Mouse (Mus musculus) intestine, embryonic 15.5 days (tissue): ENCODE measurements at regions not wholly inside any gene's neighbourhood (a gene's known extent, or its start where the extent isn't known, plus 50 kb on each side); places are given as distances from the start of the nearest gene placed in this dataset.
A peak's percentile ranks its signal among the peaks of the same experiment; 100 is the strongest.

Source experiments
- ATAC-seq: fragments of 200-750 bp; cut with Nextera tagmentation; 2 replicates; pipeline ENCODE4 v1.8.0; 2017; ENCODE audit warnings: moderate TSS enrichment, moderate library complexity
- H3K27ac ChIP-seq: fragments of 300-500 bp; sonication (generic); 2 replicates; pipeline ENCODE4 v1.5.1; 2015; ENCODE audit warnings: mild to moderate bottlenecking, inconsistent platforms
- H3K27me3 ChIP-seq: fragments of 300-500 bp; sonication (generic); replicated peaks from 2 replicates; pipeline ENCODE4 v1.6.1; 2015; ENCODE audit warnings: inconsistent platforms
- H3K36me3 ChIP-seq: fragments of 300-500 bp; sonication (generic); 2 replicates; pipeline ENCODE4 v1.6.1; 2015; ENCODE audit warnings: inconsistent platforms
- H3K4me1 ChIP-seq: fragments of 300-500 bp; sonication (generic); replicated peaks from 2 replicates; pipeline ENCODE4 v1.6.1; 2015; ENCODE audit warnings: inconsistent platforms
- H3K4me2 ChIP-seq: fragments of 300-500 bp; sonication (generic); replicated peaks from 2 replicates; pipeline ENCODE4 v1.6.1; 2015; ENCODE audit warnings: mild to moderate bottlenecking, inconsistent platforms
- H3K4me3 ChIP-seq: fragments of 300-500 bp; sonication (generic); replicated peaks from 2 replicates; pipeline ENCODE4 v1.5.1; 2015; ENCODE audit warnings: inconsistent platforms
- H3K9ac ChIP-seq: fragments of 300-500 bp; sonication (generic); 2 replicates; pipeline ENCODE4 v1.6.1; 2015; ENCODE audit warnings: inconsistent platforms
- H3K9me3 ChIP-seq: fragments of 300-500 bp; sonication (generic); 2 replicates; pipeline ENCODE4 v1.6.1; 2016; ENCODE audit warnings: inconsistent platforms
- WGBS: fragments of 180-500 bp; shearing (Covaris S2); methylation state at CpG from one replicate; pipeline ENCODE4 v1.1.7; 2015; 5-methylcytosine and 5-hydroxymethylcytosine counted together

DNA sequence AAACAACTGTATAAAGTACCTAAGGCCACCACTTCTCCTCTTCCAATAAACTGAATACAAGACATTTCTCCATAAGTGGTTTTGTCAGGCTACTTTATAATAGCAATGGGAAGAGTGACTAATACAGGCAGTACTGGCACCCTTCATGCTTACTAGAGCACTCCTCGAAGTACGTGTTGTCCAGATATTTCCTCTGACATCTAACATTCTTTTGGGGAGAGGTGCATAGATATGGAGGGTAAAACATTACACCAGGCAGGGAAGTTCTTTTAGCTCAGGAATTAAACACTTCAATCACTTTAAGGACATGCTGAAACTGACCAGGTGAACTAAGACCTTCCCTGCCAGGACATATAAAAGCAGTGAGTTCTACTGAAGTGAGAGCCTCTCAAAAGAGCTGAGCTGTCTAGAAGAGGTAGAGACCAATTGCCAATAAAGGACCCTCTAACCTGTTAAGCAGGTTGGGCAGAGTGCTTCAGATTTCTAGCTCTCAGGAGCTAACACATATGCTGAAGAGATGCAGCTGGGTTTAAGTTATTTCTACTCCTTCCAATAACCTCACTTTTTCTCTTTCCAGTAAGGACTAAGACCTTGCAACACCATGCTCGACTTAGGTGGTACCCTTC is 318.7 kb upstream of the Robo2 start:
- H3K36me3 ChIP-seq, result no peaks in the 10 kb centered on the region
- H3K4me3 ChIP-seq, result no peak overlapping the region
- H3K4me2 ChIP-seq, result no peak overlapping the region
- no peak overlapping the region for H3K9ac ChIP-seq
- no peaks in the 10 kb centered on the region for H3K4me1 ChIP-seq
- WGBS, result 48% methylated on average over 3 of the region's 3 CpGs
- H3K9me3 ChIP-seq, result no peaks in the 10 kb centered on the region
- H3K27ac ChIP-seq, result no peak overlapping the region
- no peak for ATAC-seq
- H3K27me3 ChIP-seq, result no peaks in the 10 kb centered on the region

- no peak overlapping the region for H3K4me3 ChIP-seq
- H3K4me1 ChIP-seq, result no peaks in the 10 kb centered on the region
- H3K9me3 ChIP-seq, result no peaks in the 10 kb centered on the region
- H3K27ac ChIP-seq, result no peak overlapping the region
- no peaks in the 10 kb centered on the region for H3K27me3 ChIP-seq
- no peak overlapping the region for H3K9ac ChIP-seq
- WGBS, result 20% methylated on average over 1 of the region's 1 CpGs
- ATAC-seq, result no peak
- no peaks in the 10 kb centered on the region for H3K36me3 ChIP-seq
- H3K4me2 ChIP-seq, result no peak overlapping the region
Observed at GRCm38 (mm10) chr16:74723217-74723616, 311.6 kb upstream of the Robo2 start.

DNA sequence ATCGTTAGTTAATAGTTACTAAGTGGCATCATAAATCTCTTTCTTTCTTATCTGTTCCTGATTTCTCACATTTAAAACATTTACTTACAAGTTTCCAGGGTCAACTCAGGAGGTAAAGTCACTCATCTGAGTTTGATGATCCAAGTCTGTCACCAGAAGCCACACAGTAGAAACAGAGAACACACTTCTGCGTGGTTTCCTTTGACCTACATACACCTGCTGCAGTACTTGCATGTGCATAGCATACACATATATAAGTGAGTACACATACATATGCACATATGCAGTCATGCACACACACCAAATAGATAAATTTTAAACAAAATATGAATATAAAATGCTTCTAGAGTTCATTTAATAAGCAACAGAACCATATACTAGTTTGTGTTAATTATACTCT is 306.5 kb upstream of the Robo2 start:
- H3K9ac ChIP-seq, result no peak overlapping the region
- H3K27ac ChIP-seq, result no peak overlapping the region
- no peaks in the 10 kb centered on the region for H3K4me1 ChIP-seq
- no peaks in the 10 kb centered on the region for H3K36me3 ChIP-seq
- no peak overlapping the region for H3K4me3 ChIP-seq
- no peak overlapping the region for H3K4me2 ChIP-seq
- ATAC-seq, result no peak; the same call in 1 of the 2 replicates
- no peaks in the 10 kb centered on the region for H3K27me3 ChIP-seq
- H3K9me3 ChIP-seq, result no peaks in the 10 kb centered on the region
- 47% methylated on average over 2 of the region's 2 CpGs for WGBS

GRCm38 (mm10) chr16:74717622-74718021 is 306.0 kb upstream of the Robo2 start:
- WGBS, result 63% methylated on average over 1 of the region's 1 CpGs
- H3K9me3 ChIP-seq, result no peaks in the 10 kb centered on the region
- no peaks in the 10 kb centered on the region for H3K4me1 ChIP-seq
- H3K27me3 ChIP-seq, result no peaks in the 10 kb centered on the region
- no peak overlapping the region for H3K27ac ChIP-seq
- H3K4me2 ChIP-seq, result no peak overlapping the region
- no peaks in the 10 kb centered on the region for H3K36me3 ChIP-seq
- H3K4me3 ChIP-seq, result no peak overlapping the region
- H3K9ac ChIP-seq, result no peak overlapping the region
- peak; percentile 81 for ATAC-seq

DNA sequence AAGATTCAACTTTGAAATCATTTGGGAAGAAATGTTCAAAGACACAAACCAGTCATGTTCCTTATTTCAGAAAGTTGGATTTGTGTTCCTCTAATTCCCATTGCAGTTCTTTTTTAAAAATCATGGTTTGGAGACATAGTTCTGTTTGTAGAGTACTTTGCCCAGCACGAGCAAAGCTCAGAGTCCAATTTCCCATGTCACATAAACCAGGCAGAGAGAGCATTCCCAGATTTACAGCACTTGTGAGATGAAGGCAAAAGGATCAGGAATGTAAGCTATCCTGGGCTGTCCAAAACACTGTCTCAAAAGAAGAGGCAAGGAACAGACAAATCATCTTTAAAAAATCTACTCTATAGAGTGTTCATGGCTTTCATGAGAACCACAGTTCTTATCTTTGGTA is 303.3 kb upstream of the Robo2 start:
- no peak overlapping the region for H3K4me3 ChIP-seq
- ATAC-seq, result peak; percentile 57; the same call in 1 of the 2 replicates

GRCm38 (mm10) chr16:74712515-74712914 is 300.9 kb upstream of the Robo2 start:
- Histone ChIP-seq H3K9ac (no peak overlapping the region), H3K27me3 (no peaks in the 10 kb centered on the region), H3K27ac (no peak overlapping the region), H3K36me3 (no peaks in the 10 kb centered on the region), H3K9me3 (no peaks in the 10 kb centered on the region), H3K4me1 (0 out of 2 replicates have a peak, but pooled peaks cover 3% of the 10 kb centered on the region), H3K4me3 (no peak overlapping the region), H3K4me2 (no peak overlapping the region)
- WGBS, result 48% methylated on average over 6 of the region's 6 CpGs
- ATAC-seq, result no peak

More for the DNA sequence above, 303.3 kb upstream of the Robo2 start:
- H3K27ac ChIP-seq, result no peak overlapping the region
- 13% methylated on average over 1 of the region's 1 CpGs for WGBS
- H3K9ac ChIP-seq, result no peak overlapping the region
- H3K36me3 ChIP-seq, result no peaks in the 10 kb centered on the region
- H3K4me2 ChIP-seq, result no peak overlapping the region
- no peaks in the 10 kb centered on the region for H3K9me3 ChIP-seq
- no peaks in the 10 kb centered on the region for H3K27me3 ChIP-seq
- 0 out of 2 replicates have a peak, but pooled peaks cover 3% of the 10 kb centered on the region for H3K4me1 ChIP-seq

GRCm38 (mm10) chr16:74702067-74702466 is 290.4 kb upstream of the Robo2 start:
- WGBS, result 85% methylated on average over 3 of the region's 3 CpGs
- no peaks in the 10 kb centered on the region for H3K9me3 ChIP-seq
- H3K36me3 ChIP-seq, result no peaks in the 10 kb centered on the region
- no peaks in the 10 kb centered on the region for H3K27me3 ChIP-seq
- H3K4me2 ChIP-seq, result no peak overlapping the region
- H3K27ac ChIP-seq, result no peak overlapping the region
- H3K4me3 ChIP-seq, result no peak overlapping the region
- ATAC-seq, result peak; percentile 20; the same call in 1 of the 2 replicates
- H3K4me1 ChIP-seq, result 0 out of 2 replicates have a peak, but pooled peaks cover 4% of the 10 kb centered on the region
- no peak overlapping the region for H3K9ac ChIP-seq

GRCm38 (mm10) chr16:74683371-74683770 is 271.7 kb upstream of the Robo2 start:
- no peak overlapping the region for H3K9ac ChIP-seq
- H3K27ac ChIP-seq, result no peak overlapping the region
- no peak overlapping the region for H3K4me3 ChIP-seq
- no peaks in the 10 kb centered on the region for H3K9me3 ChIP-seq
- no peaks in the 10 kb centered on the region for H3K36me3 ChIP-seq
- WGBS, result 36% methylated on average over 3 of the region's 3 CpGs
- no peak overlapping the region for H3K4me2 ChIP-seq
- H3K27me3 ChIP-seq, result no peaks in the 10 kb centered on the region
- ATAC-seq, result no peak
- no peaks in the 10 kb centered on the region for H3K4me1 ChIP-seq

GRCm38 (mm10) chr16:74675586-74675985 is 264.0 kb upstream of the Robo2 start:
- Histone ChIP-seq H3K9me3 (no peaks in the 10 kb centered on the region), H3K36me3 (no peaks in the 10 kb centered on the region), H3K4me2 (no peak overlapping the region), H3K27ac (no peak overlapping the region), H3K4me3 (no peak overlapping the region), H3K4me1 (no peaks in the 10 kb centered on the region), H3K27me3 (no peaks in the 10 kb centered on the region), H3K9ac (no peak overlapping the region)
- no peak for ATAC-seq

- no peak overlapping the region for H3K9ac ChIP-seq
- no peak overlapping the region for H3K4me2 ChIP-seq
- H3K9me3 ChIP-seq, result no peaks in the 10 kb centered on the region
- H3K27ac ChIP-seq, result no peak overlapping the region
- H3K36me3 ChIP-seq, result no peaks in the 10 kb centered on the region
- H3K27me3 ChIP-seq, result no peaks in the 10 kb centered on the region
- H3K4me3 ChIP-seq, result no peak overlapping the region
- H3K4me1 ChIP-seq, result no peaks in the 10 kb centered on the region
- ATAC-seq, result no peak
- 94% methylated on average over 3 of the region's 3 CpGs for WGBS
Observed at GRCm38 (mm10) chr16:74671466-74671865, 259.8 kb upstream of the Robo2 start.

GRCm38 (mm10) chr16:74664337-74664736 is 252.7 kb upstream of the Robo2 start:
- H3K27me3 ChIP-seq, result no peaks in the 10 kb centered on the region
- H3K4me2 ChIP-seq, result no peak overlapping the region
- H3K9ac ChIP-seq, result no peak overlapping the region
- no peak for ATAC-seq
- no peak overlapping the region for H3K4me3 ChIP-seq
- no peaks in the 10 kb centered on the region for H3K9me3 ChIP-seq
- H3K4me1 ChIP-seq, result no peaks in the 10 kb centered on the region
- 55% methylated on average over 1 of the region's 1 CpGs for WGBS
- H3K27ac ChIP-seq, result no peak overlapping the region
- no peaks in the 10 kb centered on the region for H3K36me3 ChIP-seq

DNA sequence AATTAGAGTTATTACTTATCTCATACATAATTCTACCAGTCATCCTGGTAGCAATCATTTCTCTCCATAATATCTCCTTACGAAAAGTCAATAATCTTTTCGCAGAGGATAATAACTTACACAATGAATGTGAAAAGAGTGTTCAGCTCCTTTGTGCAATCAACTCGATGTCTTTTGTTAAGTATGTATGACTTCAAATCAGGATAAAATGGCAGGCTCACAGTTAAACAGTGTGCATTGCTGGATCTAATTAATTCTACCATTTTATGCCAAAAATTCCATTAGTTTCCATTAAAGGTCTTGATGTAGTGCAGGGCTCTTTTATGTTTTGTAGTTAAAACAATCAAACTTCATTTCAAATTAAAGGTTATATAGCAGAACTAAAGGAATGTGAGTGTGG is 239.6 kb upstream of the Robo2 start:
- H3K4me1 ChIP-seq, result no peaks in the 10 kb centered on the region
- H3K4me3 ChIP-seq, result no peak overlapping the region
- no peak overlapping the region for H3K27ac ChIP-seq
- no peaks in the 10 kb centered on the region for H3K36me3 ChIP-seq
- no peak overlapping the region for H3K9ac ChIP-seq
- WGBS, result 81% methylated on average over 3 of the region's 3 CpGs
- no peaks in the 10 kb centered on the region for H3K9me3 ChIP-seq
- H3K27me3 ChIP-seq, result no peaks in the 10 kb centered on the region
- ATAC-seq, result no peak
- no peak overlapping the region for H3K4me2 ChIP-seq

DNA sequence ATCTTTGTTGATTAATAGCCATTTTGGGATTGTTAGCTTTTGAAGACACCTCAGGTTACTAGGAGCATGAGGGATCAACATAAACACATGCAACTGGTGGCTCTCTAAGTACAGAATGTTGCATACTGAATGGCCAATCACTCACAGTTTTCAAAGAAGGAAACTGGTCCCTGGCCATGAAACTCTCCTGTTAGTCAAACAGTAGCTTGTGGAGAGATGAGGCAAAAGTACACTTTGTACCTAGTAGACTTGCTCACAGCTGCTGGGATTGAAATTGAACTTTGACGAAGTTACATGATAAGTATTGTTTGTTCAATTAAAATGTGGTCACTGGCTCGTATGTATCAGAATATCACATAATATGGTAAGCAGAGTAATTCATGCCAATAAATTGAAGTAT is 237.6 kb upstream of the Robo2 start:
- H3K27me3 ChIP-seq, result no peaks in the 10 kb centered on the region
- H3K27ac ChIP-seq, result no peak overlapping the region
- no peak overlapping the region for H3K4me3 ChIP-seq
- WGBS, result 64% methylated on average over 2 of the region's 2 CpGs
- no peaks in the 10 kb centered on the region for H3K9me3 ChIP-seq
- H3K4me1 ChIP-seq, result no peaks in the 10 kb centered on the region
- H3K9ac ChIP-seq, result no peak overlapping the region
- H3K36me3 ChIP-seq, result no peaks in the 10 kb centered on the region
- no peak overlapping the region for H3K4me2 ChIP-seq
- no peak for ATAC-seq
